Comparison of ENCODE assay signal across 19 mouse cellular contexts in genomic region chr8:61984941-61985340, GRCm38 (mm10). TPM values are rescaled to one million over a fixed set of nuclear protein-coding genes. Genes with fewer than 3 reads are reported as not detected.
DNase-seq lines count a peak whose midpoint lies in the region; ATAC-seq and TF ChIP-seq lines count a peak whose summit lies in the region.
"Had no signal": no experiment of that assay in that cellular context is flagged by ENCODE, and none has a peak within 500 bp of the region (broad histone marks: within the 10 kb centered on the region; RNA-seq: fewer than 3 reads in every experiment).

No protein-coding gene starts in this region.

- no peak for ATAC-seq in kidney, postnatal 0 days (replicated peaks; ENCODE audit: low FRiP score, low read depth)
- ATAC-seq: activated CD4-positive, CD25-positive, alpha-beta regulatory T cell, adult 4 months; forebrain, postnatal 0 days; Patski had no signal

- H3K9ac ChIP-seq in kidney, postnatal 0 days (ENCODE audit: low read depth, low read length): no peak overlapping the region
- H3K9ac ChIP-seq: embryonic facial prominence, embryonic 13.5 days; forebrain, embryonic 12.5 days; forebrain, postnatal 0 days; heart, embryonic 12.5 days; hindbrain, embryonic 14.5 days had no signal

- TF ChIP-seq CTCF in kidney, postnatal 0 days (IDR thresholded peaks at IDR 0.05; ENCODE audit: low read depth): no peak

- WGBS in kidney, postnatal 0 days: 56% methylated on average over 4 of the region's 4 CpGs

- no peaks in the 10 kb centered on the region for H3K9me3 ChIP-seq in kidney, postnatal 0 days (replicated peaks; ENCODE audit: low read length)
- H3K9me3 ChIP-seq: embryonic facial prominence, embryonic 13.5 days; forebrain, embryonic 12.5 days; heart, embryonic 12.5 days; hindbrain, embryonic 10.5 days had no signal

- no peaks in the 10 kb centered on the region for H3K4me1 ChIP-seq in kidney, postnatal 0 days (replicated peaks; ENCODE audit: insufficient read depth, low read length)
- H3K4me1 ChIP-seq: embryonic facial prominence, embryonic 13.5 days had no signal

- no peaks in the 10 kb centered on the region for H3K27me3 ChIP-seq in kidney, postnatal 0 days (ENCODE audit: insufficient read depth, low read length)
- H3K27me3 ChIP-seq: CH12.LX; embryonic facial prominence, embryonic 13.5 days; forebrain, embryonic 12.5 days; heart, embryonic 12.5 days had no signal

- H3K36me3 ChIP-seq in kidney, postnatal 0 days (ENCODE audit: insufficient read depth, low read length): no peaks in the 10 kb centered on the region
- H3K36me3 ChIP-seq: embryonic facial prominence, embryonic 13.5 days; forebrain, embryonic 12.5 days; heart, embryonic 12.5 days; hindbrain, embryonic 10.5 days had no signal

- DNase-seq in adrenal gland, adult 8-10 months: peak; percentile 26
- DNase-seq in adrenal gland, postnatal 4 days (ENCODE audit: low spot score in 2 of 2): no peak
- peak; percentile 75 for DNase-seq in kidney, postnatal 0 days (ENCODE audit: low spot score)
- no peak for DNase-seq in kidney, postnatal 25 days
- peak; percentile 20 for DNase-seq in adrenal gland, postnatal 10 days
- peak; percentile 11 to 16 for DNase-seq in adrenal gland, postnatal 36 days
- DNase-seq: cerebellum, adult 18-20 months; cerebellum, adult 9-11 months; cerebellum, postnatal 36 days; forebrain, postnatal 0 days; gastrocnemius, postnatal 14 days had no signal

- H3K4me2 ChIP-seq in kidney, postnatal 0 days (ENCODE audit: low read length): no peak overlapping the region
- H3K4me2 ChIP-seq: embryonic facial prominence, embryonic 13.5 days; forebrain, embryonic 12.5 days; heart, embryonic 12.5 days; hindbrain, embryonic 14.5 days had no signal

- no peak overlapping the region for H3K27ac ChIP-seq in kidney, postnatal 0 days
- H3K27ac ChIP-seq: embryonic facial prominence, embryonic 13.5 days; forebrain, embryonic 12.5 days; hindbrain, embryonic 10.5 days; hindbrain, embryonic 14.5 days had no signal

- H3K4me3 ChIP-seq in kidney, postnatal 0 days (replicated peaks; ENCODE audit: low read depth, low read length): no peak overlapping the region
- H3K4me3 ChIP-seq: embryonic facial prominence, embryonic 13.5 days; forebrain, embryonic 12.5 days; heart, embryonic 12.5 days; hindbrain, embryonic 10.5 days had no signal

RNA-seq across cellular contexts. Expression of gene Ddx60, which starts 57.1 kb away (rescaled TPM):
- 10 to 100 TPM in 1 of 4 experiments, 1 to 10 TPM in 3; 7.2 to 11.0 (median 8.8) TPM for total RNA-seq in adrenal gland, adult 8-10 months (2022)
- total RNA-seq in adrenal gland, postnatal 4 days (2021): 1 to 10 TPM; 5.8 to 7.2 TPM
- 3.3 and 4.0 TPM in 2 replicates for polyA plus RNA-seq in kidney, postnatal 0 days (2015; fragmentation: Nextera tagmentation; extraction: Ambion mirVana)
- 1 to 10 TPM; 2.3 to 6.5 TPM for total RNA-seq in adrenal gland, postnatal 10 days (2021)
- total RNA-seq in adrenal gland, postnatal 36 days (2021): 1 to 10 TPM; 4.2 to 6.7 TPM

Comparison
In these comparisons a context has a peak if more than half of its experiments do, and no peak if none do; other contexts are left out.
1. DNase-seq: peak in adrenal gland, adult 8-10 months (single experiment), kidney, postnatal 0 days (single experiment), adrenal gland, postnatal 10 days (single experiment) and adrenal gland, postnatal 36 days (2 of 2); none in adrenal gland, postnatal 4 days (0 of 2) and kidney, postnatal 25 days (0 of 2).